Mouse (Mus musculus) retina, embryonic 14.5 days (tissue): ENCODE results near the gene Pigv.

Experiments
- DNase-seq: peaks from one replicate; pipeline ENCODE4 v3.0.0-alpha.2; 2015; ENCODE audit warnings: low spot score

Pigv gene

DNA sequence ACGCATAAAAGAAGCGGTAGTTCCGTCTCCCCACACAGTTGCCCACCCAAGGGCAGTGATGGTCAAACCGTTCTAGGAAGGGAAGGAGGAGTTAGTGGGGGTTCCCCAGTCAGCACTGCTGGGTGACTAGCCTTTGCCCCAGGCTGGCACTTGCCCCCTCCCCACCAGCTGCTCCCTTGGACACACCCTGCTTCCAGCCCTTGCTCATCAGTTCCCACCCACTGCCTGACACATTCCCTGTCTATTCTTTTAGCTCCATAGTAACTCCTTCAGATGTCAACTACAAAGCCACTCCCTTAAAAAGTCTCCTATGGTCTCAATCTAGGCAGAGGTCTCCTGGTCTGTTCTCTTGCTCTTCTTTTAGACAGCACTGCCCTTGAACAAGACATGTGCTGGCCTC, 58.6 kb downstream of the Pigv start:
- no peak for DNase-seq

DNA sequence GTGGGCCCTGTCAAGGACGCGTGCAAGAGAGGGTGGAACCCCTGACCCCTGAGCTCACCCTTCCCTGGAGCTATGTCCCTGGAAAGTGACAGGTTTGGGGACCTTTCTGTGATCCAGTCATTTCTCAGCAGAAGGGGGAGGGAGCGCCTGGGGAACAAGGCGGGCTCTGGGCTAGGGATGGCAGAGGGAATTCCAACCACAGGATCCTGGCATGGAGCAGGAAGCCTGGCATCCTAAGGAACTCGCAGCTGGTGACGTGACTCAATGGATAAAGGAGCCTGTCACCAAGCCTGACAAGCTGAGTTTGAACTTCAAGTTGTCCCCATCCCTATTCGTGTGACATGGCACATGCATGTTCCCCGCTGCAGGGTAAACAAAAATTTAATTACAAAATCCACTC, 59.4 kb downstream of the Pigv start:
- DNase-seq = no peak

DNA sequence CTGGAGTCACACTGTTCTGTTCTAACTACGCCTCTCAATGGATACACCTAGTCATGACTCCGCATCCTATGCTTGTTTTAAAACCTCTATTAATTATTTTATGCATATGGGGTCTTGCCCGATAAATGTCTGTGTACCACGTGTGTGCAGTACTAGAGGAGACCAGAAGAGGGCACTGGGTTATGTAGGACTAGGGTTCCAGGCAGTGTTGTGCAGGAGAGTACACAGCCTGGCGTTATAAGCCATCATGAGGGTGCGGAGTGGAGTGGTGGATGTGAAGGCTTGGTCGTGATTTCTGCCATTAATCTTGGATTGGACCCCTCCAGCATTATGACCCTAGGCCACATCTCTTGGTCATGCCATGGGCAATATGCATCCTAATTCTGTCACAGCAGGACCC, 60.0 kb downstream of the Pigv start:
- DNase-seq = no peak

DNA sequence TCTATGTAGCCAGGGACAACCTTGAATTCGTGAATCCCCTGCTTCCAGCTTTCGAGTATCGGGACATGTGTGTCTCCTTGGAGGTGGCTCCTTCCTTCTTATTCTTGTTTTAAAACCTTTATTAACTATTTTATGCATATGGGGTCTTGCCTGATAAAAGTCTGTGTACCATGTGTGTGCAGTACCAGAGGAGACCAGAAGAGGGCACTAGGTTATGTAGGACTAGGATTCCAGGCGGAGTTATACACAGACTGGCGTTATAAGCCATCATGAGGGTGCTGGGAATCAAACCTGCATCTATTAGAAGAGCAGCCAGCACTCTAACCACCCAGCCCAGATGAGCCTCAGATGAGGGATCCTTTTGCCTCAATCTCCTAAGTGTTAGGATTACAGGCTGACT, 60.6 kb downstream of the Pigv start:
- no peak for DNase-seq
